Mouse (Mus musculus) spleen, postnatal 4 days (tissue): ENCODE measurements around the gene Sgca.

ENCODE experiments used
- DNase-seq, 2 experiments: peaks; one replicate each; pipeline ENCODE4 v3.0.0; 2022; ENCODE audit warnings: low spot score in 2 of 2

The Sgca gene

GRCm38 (mm10) chr11:94913302-94914090, 62.6 kb downstream of the Sgca start:
- DNase-seq, result no peak
